Mouse (Mus musculus) erythroblast, embryonic 14.5 days (primary cell): Measurements from ENCODE around the gene Ajuba. TPM values are rescaled to one million over a fixed set of nuclear protein-coding genes. Genes with fewer than 3 reads are reported as not detected.

Experiments used
- H3K27me3 ChIP-seq: 2 replicates; pipeline ENCODE4 v1.6.1; 2012; ENCODE audit warnings: inconsistent platforms; ENCODE audit not compliant: control insufficient read depth
- H3K36me3 ChIP-seq: 2 replicates; pipeline ENCODE4 v1.6.1; 2012; ENCODE audit warnings: mild to moderate bottlenecking, inconsistent platforms; ENCODE audit not compliant: control insufficient read depth
- H3K4me1 ChIP-seq: 2 replicates; pipeline ENCODE4 v1.6.1; 2012; ENCODE audit warnings: inconsistent platforms; ENCODE audit not compliant: control insufficient read depth
- H3K4me3 ChIP-seq: replicated peaks from 2 replicates; pipeline ENCODE3; 2012; ENCODE audit warnings: moderate library complexity, mild to moderate bottlenecking, inconsistent platforms
- H3K9me3 ChIP-seq: 2 replicates; pipeline ENCODE4 v1.6.1; 2012; ENCODE audit warnings: low read length, inconsistent platforms, mixed read lengths; ENCODE audit not compliant: control insufficient read depth
- GATA1 ChIP-seq: IDR thresholded peaks from 2 replicates; pipeline ENCODE4 v1.6.1; 2012; ENCODE audit warnings: low read length, inconsistent platforms, mixed read lengths
- TAL1 ChIP-seq: IDR thresholded peaks from 3 replicates; pipeline ENCODE4 v1.6.1; 2012; ENCODE audit warnings: low read length, inconsistent platforms, mixed read lengths
- polyA plus RNA-seq: library from polyadenylated mRNA; stranded (reverse); fragments of >175 nt; gene quantifications from 2 replicates; pipeline ENCODE4 v1.2.3, GENCODE M21; 2012

Ajuba gene
- polyA plus RNA-seq, 1 experiment, result not detected

GRCm38 (mm10) chr14:54575631-54576030 is 1.7 kb downstream of the Ajuba start:
- H3K9me3 ChIP-seq, result peaks cover 13% of the 10 kb centered on the region; the same call in 1 of the 2 replicates
- peaks cover 36% of the 10 kb centered on the region for H3K4me1 ChIP-seq
- H3K36me3 ChIP-seq, result no peaks in the 10 kb centered on the region
- H3K4me3 ChIP-seq, result peak overlapping the region; percentile 45
- no peak for TF ChIP-seq TAL1
- no peak for TF ChIP-seq GATA1
- peaks cover 82% of the 10 kb centered on the region for H3K27me3 ChIP-seq

- Histone ChIP-seq H3K4me1 (peaks cover 36% of the 10 kb centered on the region), H3K27me3 (peaks cover 82% of the 10 kb centered on the region)
These were observed 2.3 kb downstream of the Ajuba start for GRCm38 (mm10) chr14:54575031-54575430.

GRCm38 (mm10) chr14:54574253-54574652 is 3.1 kb downstream of the Ajuba start:
- TF ChIP-seq GATA1, result no peak
- no peak for TF ChIP-seq TAL1
- H3K9me3 ChIP-seq, result peaks cover 13% of the 10 kb centered on the region; the same call in 1 of the 2 replicates
- H3K27me3 ChIP-seq, result peaks cover 77% of the 10 kb centered on the region
- H3K4me1 ChIP-seq, result peaks cover 36% of the 10 kb centered on the region
- H3K36me3 ChIP-seq, result no peaks in the 10 kb centered on the region; the same call in 1 of the 2 replicates
- no peak overlapping the region for H3K4me3 ChIP-seq

More at GRCm38 (mm10) chr14:54575031-54575430, 2.3 kb downstream of the Ajuba start:
- TF ChIP-seq GATA1, result no peak
- no peak for TF ChIP-seq TAL1
- peaks cover 13% of the 10 kb centered on the region; the same call in 1 of the 2 replicates for H3K9me3 ChIP-seq
- H3K36me3 ChIP-seq, result no peaks in the 10 kb centered on the region; the same call in 1 of the 2 replicates
- H3K4me3 ChIP-seq, result no peak overlapping the region

DNA sequence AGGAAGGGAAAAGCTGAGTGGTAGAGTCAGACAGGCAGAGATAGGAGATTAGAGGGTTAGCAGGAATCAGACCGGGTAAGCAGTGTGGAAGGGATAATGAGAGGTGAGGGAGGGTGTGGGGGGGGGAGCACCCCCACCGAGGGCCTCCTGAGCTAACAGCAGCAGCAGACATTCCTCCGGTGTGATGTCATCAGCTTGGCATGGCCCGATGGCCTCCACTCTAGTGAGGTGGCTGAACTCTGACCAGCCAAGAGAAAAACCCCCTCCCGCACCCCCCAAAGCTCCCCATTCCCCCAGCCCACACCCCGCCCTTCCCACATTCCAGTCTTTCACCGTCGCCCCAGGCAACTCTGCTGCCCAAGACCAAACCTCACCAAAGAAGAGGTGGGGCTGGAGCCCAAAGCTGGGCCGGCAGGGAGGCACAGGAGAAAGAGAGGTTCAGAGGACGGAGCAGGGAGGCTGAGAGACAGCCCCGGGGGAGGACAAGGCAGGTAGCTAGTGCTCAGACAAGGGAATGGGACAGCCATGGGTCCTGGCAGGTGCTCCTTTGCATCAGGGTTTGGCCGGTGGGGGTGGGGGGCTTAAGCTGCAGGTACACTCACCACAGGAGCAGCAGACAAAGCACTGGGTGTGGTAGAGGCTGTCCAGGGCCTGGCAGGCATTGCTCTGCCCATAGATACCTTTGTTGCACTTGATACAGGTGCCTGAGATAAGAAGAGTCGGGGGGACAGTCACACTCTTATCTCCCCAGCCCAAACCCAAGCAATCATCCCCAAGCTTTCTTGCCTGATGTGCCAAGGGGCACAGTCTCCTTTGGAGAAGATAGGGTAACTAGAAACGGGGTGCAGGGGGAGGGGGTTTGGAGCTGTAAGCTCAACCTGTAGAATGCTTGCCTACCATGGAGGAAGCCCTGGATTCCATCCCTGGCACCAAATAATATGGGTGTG is 4.3 kb downstream of the Ajuba start:
- Histone ChIP-seq H3K9me3 (peaks cover 13% of the 10 kb centered on the region; the same call in 1 of the 2 replicates), H3K36me3 (peaks cover 2% of the 10 kb centered on the region; the same call in 1 of the 2 replicates), H3K4me1 (peaks cover 36% of the 10 kb centered on the region), H3K4me3 (no peak overlapping the region), H3K27me3 (peaks cover 66% of the 10 kb centered on the region)
- TF ChIP-seq TAL1 (no peak), GATA1 (no peak)

- TF ChIP-seq GATA1 (no peak), TAL1 (no peak)
- Histone ChIP-seq H3K9me3 (peaks cover 13% of the 10 kb centered on the region; the same call in 1 of the 2 replicates), H3K36me3 (peaks cover 2% of the 10 kb centered on the region; the same call in 1 of the 2 replicates), H3K4me1 (peaks cover 27% of the 10 kb centered on the region), H3K4me3 (no peak overlapping the region), H3K27me3 (peaks cover 60% of the 10 kb centered on the region)
These were observed 5.2 kb downstream of the Ajuba start for GRCm38 (mm10) chr14:54572122-54572521.

DNA sequence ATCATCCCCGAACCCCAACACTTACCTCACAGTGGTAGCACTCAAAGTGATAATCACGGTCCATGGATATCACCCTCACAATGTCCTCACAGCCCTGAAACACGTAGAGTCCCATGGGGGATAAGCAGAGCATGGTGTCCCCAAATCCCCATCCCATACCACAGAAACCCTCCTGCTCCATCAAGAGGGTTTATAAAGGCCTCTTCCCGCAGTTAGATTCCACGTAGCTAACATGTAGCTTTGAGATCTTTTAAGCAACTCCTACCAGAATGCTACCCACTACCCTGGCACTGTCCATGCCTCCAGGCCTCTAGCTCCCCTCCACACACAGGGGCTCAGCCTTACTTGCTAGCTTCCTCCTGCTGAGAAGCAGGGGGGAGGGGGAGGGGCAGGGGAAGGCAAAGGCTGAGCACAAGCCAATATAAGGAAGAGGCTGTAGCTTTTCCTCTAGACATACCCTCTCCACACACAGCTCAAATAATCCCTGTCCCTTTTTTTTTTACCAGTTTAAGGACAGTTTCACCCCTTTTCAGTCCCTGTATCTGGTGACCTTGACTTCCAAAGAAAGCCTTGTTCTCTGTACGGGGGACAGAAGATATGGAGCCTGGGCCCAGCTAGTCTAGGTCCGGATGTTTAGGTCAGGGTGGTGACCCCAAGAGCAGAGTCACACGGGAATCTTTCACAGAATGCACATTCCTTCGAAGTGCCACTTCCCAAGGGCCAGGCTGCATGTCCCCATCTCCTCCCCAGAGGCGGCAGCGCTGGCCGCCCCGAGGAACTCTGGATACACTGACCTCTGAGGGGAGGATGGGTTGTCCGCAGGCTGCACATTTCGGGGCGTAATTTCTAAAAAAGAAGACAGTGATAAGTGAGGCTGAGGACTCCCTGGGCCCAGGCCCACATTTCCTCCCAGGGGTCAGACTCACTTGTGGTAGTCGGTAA is 7.6 kb downstream of the Ajuba start:
- Histone ChIP-seq H3K9me3 (no peaks in the 10 kb centered on the region), H3K4me1 (peaks cover 16% of the 10 kb centered on the region), H3K27me3 (peaks cover 36% of the 10 kb centered on the region), H3K36me3 (peaks cover 2% of the 10 kb centered on the region; the same call in 1 of the 2 replicates), H3K4me3 (no peak overlapping the region)
- TF ChIP-seq GATA1 (no peak), TAL1 (no peak)

DNA sequence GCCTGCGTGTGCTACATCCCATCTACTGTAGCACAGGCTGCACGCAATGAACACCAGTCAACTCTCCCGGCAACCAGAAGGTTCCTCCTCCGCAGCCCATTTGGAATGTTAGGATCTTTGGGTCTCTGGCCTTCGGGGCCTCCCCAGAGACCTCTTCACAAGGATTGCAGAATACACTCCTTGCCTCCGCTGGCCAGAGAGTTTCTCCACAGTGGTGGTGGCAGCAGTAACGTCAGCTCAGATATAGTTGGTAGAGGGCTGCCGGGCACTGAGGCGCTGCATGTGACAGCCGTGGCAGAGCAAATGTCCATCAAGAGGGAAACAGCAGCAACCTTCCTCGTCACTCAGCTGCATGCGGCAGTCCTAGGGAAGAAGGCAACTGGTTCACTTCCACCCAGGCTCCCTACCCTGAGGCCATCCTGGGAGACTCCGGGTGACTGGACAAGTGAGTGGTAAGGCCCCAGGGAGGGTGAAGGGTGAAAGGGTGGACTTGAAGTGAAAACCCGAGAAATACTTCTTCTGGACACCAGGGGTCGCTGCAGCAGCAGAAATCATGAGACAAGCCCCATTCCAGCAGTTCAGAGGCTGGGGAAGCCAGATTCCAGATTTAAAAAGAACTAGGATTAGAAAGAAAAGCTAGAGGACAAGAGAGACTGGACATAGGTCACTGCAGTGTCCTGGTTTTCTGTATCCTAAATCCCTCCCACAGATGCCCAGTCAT is 8.5 kb downstream of the Ajuba start:
- H3K27me3 ChIP-seq, result peaks cover 27% of the 10 kb centered on the region
- peaks cover 13% of the 10 kb centered on the region for H3K4me1 ChIP-seq
- no peaks in the 10 kb centered on the region for H3K9me3 ChIP-seq
- H3K4me3 ChIP-seq, result no peak overlapping the region
- H3K36me3 ChIP-seq, result peaks cover 2% of the 10 kb centered on the region; the same call in 1 of the 2 replicates
- no peak for TF ChIP-seq TAL1
- no peak for TF ChIP-seq GATA1

- no peaks in the 10 kb centered on the region for H3K36me3 ChIP-seq
- H3K27me3 ChIP-seq, result peaks cover 7% of the 10 kb centered on the region
- no peak overlapping the region for H3K4me3 ChIP-seq
- TF ChIP-seq TAL1, result no peak
- TF ChIP-seq GATA1, result no peak
- H3K4me1 ChIP-seq, result no peaks in the 10 kb centered on the region
- H3K9me3 ChIP-seq, result no peaks in the 10 kb centered on the region
These were observed 16.7 kb downstream of the Ajuba start for GRCm38 (mm10) chr14:54560527-54561242.
